Mouse (Mus musculus) right cerebral cortex, adult 2 months (tissue): ENCODE results near the gene Ap3d1.

Experiments
- DNase-seq, 2 experiments: peaks; one replicate each; pipeline ENCODE4 v3.0.0; 2021 to 2022; ENCODE audit warnings: low spot score in 2 of 2

The Ap3d1 gene

DNA sequence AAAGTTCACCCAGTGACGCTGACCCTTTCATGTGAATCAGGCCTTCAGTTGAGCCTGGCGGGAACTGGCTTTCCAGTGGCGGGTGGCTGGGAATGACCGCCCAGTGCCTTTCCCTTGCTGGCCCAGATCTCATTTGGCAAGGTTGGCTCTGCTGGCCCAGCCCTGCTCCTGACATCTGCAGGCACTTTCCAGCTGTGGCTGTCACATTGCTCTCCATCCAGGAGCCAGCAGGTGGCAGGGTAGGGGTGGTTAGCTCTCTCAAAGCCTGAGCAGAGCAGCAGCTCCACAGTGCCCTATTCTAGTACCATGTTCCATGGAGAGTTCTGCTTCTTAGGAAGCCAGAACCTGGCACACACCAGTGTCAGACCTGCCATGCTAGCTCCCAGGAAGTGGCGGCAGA, 15.7 kb upstream of the Ap3d1 start:
- peak; percentile 65 to 66 for DNase-seq

DNA sequence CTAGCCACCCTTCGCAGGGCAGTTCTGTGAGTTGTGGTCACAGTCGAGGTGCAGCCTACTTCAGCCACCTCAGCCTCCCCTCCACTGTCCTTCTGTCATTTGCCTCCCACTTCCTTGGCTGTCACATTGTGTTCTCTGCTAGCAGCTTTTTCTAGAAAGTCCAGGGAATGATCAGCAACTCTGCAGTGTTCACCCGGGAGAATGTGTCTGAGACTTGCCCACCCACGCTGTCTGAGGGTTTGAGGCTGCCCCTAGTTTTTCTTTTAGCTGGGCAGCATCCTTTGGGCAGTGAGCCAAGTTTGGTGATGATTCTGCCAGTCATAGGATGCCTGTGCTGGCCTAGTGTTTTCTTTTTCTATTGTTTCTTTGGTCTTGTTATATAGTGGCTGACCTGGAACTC, 14.9 kb upstream of the Ap3d1 start:
- DNase-seq = peak; percentile 67 to 71

GRCm38 (mm10) chr10:80756509-80756908, 14.4 kb upstream of the Ap3d1 start:
- no peak for DNase-seq

GRCm38 (mm10) chr10:80756099-80756498, 14.0 kb upstream of the Ap3d1 start:
- DNase-seq = no peak

- no peak for DNase-seq
Observed at GRCm38 (mm10) chr10:80755291-80756015, 13.4 kb upstream of the Ap3d1 start.

- peak; percentile 97 for DNase-seq
Observed at GRCm38 (mm10) chr10:80754594-80755290, 12.7 kb upstream of the Ap3d1 start, which contains the start of gene Dot1l. TSS of gene Dot1l (plus strand) at chr10:80755206.

- DNase-seq = no peak
Observed at GRCm38 (mm10) chr10:80752079-80752625, 10.1 kb upstream of the Ap3d1 start.

- peak; percentile 77 to 83 for DNase-seq
Observed at GRCm38 (mm10) chr10:80751188-80751832, 9.2 kb upstream of the Ap3d1 start.

DNA sequence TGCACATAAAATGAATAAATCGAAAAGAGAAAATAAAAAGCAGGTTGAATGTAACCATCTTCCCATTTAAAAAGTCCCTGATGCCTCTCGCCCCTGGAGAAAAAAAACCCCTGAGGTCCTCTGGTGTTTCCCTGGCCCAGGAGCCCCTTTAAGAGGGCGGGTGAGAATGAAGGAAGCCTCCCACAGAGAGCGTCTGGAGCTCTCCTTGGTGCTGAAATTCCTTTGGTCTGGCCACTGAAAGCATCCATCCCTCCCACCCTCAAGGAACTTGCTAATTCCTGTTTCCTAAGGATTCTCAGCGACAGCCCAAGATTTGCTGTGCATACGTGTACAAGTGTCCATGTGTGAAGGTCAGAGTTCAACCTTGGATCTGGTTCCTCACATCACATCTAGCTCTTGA, 6.5 kb upstream of the Ap3d1 start:
- no peak for DNase-seq

DNA sequence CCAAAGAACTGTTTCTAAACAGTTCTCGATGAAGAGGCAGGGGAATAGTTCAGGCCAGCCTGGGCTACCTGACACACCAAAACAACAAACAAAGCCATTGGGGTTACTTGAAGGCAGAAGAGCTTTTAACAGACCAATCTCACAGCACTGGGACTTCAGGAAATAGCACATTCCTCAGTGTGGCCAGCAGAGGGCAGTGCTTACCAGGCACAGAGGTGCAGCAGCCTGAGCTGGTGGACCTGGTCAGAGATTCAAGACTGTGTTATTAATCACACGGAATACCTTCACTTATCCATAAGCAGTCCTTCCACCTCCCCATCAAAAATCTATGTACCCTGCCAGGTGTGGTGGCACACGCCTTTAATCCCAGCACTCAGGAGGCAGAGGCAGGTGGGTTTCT, 5.3 kb upstream of the Ap3d1 start:
- DNase-seq = peak; percentile 74 to 83

DNA sequence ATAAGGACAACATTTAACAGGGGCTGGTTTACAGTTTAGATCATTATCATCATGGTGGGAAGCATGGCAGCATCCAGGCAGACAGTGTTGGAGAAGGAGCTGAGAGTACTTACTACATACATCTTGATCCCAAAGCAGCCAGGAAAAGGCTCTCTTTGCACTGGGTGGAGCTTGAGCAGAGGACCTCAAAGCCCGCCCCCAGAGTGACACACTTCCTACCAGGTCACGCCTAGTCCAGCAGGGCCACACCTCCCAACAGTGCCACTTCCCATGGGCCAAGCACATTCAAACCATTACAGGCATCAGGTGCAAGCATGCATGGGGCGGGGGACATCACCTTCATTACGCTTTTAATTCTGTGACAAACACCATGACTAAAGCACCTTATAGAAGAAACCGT, 2.2 kb upstream of the Ap3d1 start:
- no peak for DNase-seq

- DNase-seq = no peak
Observed at GRCm38 (mm10) chr10:80741634-80742179, 357 bp downstream of the Ap3d1 start.

- no peak for DNase-seq
Observed at GRCm38 (mm10) chr10:80741146-80741545, 918 bp downstream of the Ap3d1 start.

GRCm38 (mm10) chr10:80738657-80739056, 3.4 kb downstream of the Ap3d1 start:
- no peak for DNase-seq

DNA sequence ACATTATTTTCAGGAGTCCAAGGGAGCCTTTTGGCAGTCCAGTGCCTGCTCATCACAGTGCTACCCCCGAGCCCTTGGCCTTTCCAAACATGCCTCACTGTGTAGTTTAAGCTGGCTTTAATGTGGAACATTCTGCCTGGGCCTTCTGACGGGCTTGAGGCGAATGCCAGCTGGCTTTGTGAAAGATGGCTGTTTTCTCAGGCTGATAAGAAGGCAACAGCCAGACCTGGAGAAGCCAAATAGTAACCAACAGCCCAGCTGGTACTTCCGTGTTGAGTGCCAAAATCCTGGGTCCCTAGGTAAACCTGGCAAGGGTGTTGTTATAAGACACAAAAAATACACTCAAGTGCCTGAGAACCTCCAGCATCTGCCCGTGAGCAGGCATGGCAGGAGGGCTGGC, 5.3 kb downstream of the Ap3d1 start:
- no peak for DNase-seq

GRCm38 (mm10) chr10:80732611-80733101, 9.4 kb downstream of the Ap3d1 start:
- DNase-seq = no peak

DNA sequence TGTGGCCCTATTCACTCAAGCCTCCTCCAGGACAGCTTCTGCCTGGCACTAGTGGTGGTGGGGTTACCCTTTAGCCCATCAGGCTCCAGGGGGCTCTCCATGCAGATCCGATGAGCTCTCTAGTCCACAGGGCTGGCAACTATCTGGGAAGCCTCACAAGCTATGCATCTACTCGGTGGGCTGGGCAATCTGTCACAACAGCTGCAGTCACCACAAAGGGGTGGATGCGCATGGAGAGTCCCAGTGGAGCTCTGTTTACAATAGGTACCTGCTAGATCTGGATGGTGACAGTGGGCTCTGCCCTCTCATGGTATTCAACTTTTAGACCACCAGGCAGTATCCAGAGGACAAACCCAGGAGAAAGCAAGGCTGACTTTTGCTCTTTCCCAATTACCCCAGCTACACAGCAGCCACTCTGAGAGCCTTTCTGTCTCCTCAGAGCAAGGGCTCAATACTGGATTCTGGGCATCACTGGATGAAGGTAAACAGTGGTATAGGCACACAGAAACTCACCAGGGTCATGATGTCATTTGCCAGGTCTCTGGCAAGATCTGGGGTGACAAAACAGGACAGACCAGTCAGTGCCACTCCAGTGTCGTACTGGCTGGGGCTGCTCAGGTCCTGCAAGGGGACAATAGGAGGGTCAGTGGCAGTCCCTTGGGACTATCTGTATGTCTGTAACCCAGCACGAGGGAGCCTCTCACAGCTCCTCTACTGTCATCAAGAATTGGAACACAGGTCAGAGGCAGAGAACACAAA, 14.5 kb downstream of the Ap3d1 start:
- DNase-seq = no peak

DNA sequence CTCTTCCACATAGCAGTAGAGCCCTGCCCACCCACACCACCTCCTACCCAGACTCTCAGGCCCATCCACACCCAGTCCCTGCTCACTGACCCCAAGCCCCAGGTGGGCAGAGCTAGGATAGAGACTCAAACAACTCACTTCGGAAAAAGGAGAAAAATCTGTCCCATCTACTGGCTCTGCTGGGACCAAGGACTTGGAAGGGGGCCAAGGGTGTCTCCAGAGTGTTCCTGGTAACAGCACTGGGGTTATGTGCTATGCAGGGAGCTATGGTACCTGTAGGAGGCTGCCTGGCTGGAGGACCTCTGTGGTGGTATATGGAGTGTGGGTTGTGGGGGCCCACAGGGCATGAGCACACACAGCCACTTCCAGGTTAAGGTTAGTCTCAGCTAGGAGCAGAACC, 24.8 kb downstream of the Ap3d1 start:
- DNase-seq = no peak

GRCm38 (mm10) chr10:80710834-80711233, 31.2 kb downstream of the Ap3d1 start:
- DNase-seq = no peak

GRCm38 (mm10) chr10:80705479-80705878, 36.6 kb downstream of the Ap3d1 start:
- DNase-seq = no peak

- DNase-seq = no peak
Observed at GRCm38 (mm10) chr10:80705033-80705432, 37.0 kb downstream of the Ap3d1 start.
